ENCODE assay signal across 10 mouse cellular contexts in genomic region chr17:26600913-26601447, GRCm38 (mm10). TPM values are rescaled to one million over a fixed set of nuclear protein-coding genes. Genes with fewer than 3 reads are reported as not detected.
DNase-seq lines count a peak whose midpoint lies in the region; ATAC-seq and TF ChIP-seq lines count a peak whose summit lies in the region.
"Had no signal": no experiment of that assay in that cellular context is flagged by ENCODE, and none has a peak within 500 bp of the region (broad histone marks: within the 10 kb centered on the region; RNA-seq: fewer than 3 reads in every experiment).

No protein-coding gene starts in this region.

- TF ChIP-seq CTCF in liver, adult 2 months (IDR thresholded peaks at IDR 0.05; ENCODE audit: low read depth, low read length), result no peak

- no peak overlapping the region for H3K4me3 ChIP-seq in heart, embryonic 12.5 days
- no peak overlapping the region for H3K4me3 ChIP-seq in liver, adult 2 months (ENCODE audit: insufficient read depth, low read depth, low read length)
- no peak overlapping the region for H3K4me3 ChIP-seq in forebrain, embryonic 13.5 days
- H3K4me3 ChIP-seq: neural tube, embryonic 12.5 days had no signal

- peaks cover 12% of the 10 kb centered on the region; the same call in 1 of the 2 replicates for H3K36me3 ChIP-seq in heart, embryonic 12.5 days
- no peaks in the 10 kb centered on the region for H3K36me3 ChIP-seq in liver, adult 2 months (ENCODE audit: control insufficient read depth, insufficient read depth, low read length)
- H3K36me3 ChIP-seq in forebrain, embryonic 13.5 days (ENCODE audit: poor library complexity, severe bottlenecking), result peaks cover 22% of the 10 kb centered on the region

- H3K27ac ChIP-seq in heart, embryonic 12.5 days (ENCODE audit: poor library complexity, severe bottlenecking), result peak overlapping the region; percentile 67
- peak overlapping the region; percentile 62 for H3K27ac ChIP-seq in liver, adult 2 months (replicated peaks; ENCODE audit: insufficient read depth, low read depth, low read length)
- H3K27ac ChIP-seq in forebrain, embryonic 13.5 days, result no peak overlapping the region
- H3K27ac ChIP-seq: neural tube, embryonic 12.5 days had no signal

- H3K9me3 ChIP-seq in heart, embryonic 12.5 days (replicated peaks), result no peaks in the 10 kb centered on the region
- H3K9me3 ChIP-seq in forebrain, embryonic 13.5 days (replicated peaks), result no peaks in the 10 kb centered on the region
- H3K9me3 ChIP-seq: neural tube, embryonic 12.5 days had no signal

- peak overlapping the region; percentile 46; the same call in 1 of the 2 replicates for H3K9ac ChIP-seq in heart, embryonic 12.5 days
- H3K9ac ChIP-seq in liver, adult 2 months (ENCODE audit: low read depth, low read length), result no peak overlapping the region
- H3K9ac ChIP-seq in forebrain, embryonic 13.5 days, result no peak overlapping the region
- H3K9ac ChIP-seq: neural tube, embryonic 12.5 days had no signal

- no peaks in the 10 kb centered on the region for H3K27me3 ChIP-seq in heart, embryonic 12.5 days (replicated peaks)
- no peaks in the 10 kb centered on the region for H3K27me3 ChIP-seq in liver, adult 2 months (ENCODE audit: control insufficient read depth, insufficient read depth, low read length)
- H3K27me3 ChIP-seq in forebrain, embryonic 13.5 days, result no peaks in the 10 kb centered on the region
- H3K27me3 ChIP-seq: neural tube, embryonic 12.5 days; Patski had no signal

- no peak for DNase-seq in heart, adult 18-20 months
- peak; percentile 49 for DNase-seq in 3134 (ENCODE audit: extremely low read depth, insufficient read length, low spot score)
- peak; percentile 80 for DNase-seq in c-Kit-negative CD71-positive TER-119-positive erythroid progenitor cells, embryonic 14.5 days (ENCODE audit: low read depth, low spot score)
- DNase-seq in liver, adult 2 months (ENCODE audit: extremely low read depth, low read depth, low spot score), result peak; percentile 43
- no peak for DNase-seq in B cell, adult 2 months

- ATAC-seq in heart, embryonic 12.5 days (ENCODE audit: insufficient number of reproducible peaks, low FRiP score), result no peak
- no peak for ATAC-seq in forebrain, embryonic 13.5 days
- ATAC-seq in granulocyte monocyte progenitor cell, adult 5-6 weeks (replicated peaks; ENCODE audit: poor library complexity, severe bottlenecking), result no peak
- ATAC-seq: Patski had no signal

- H3K4me2 ChIP-seq in heart, embryonic 12.5 days, result no peak overlapping the region
- H3K4me2 ChIP-seq in forebrain, embryonic 13.5 days, result no peak overlapping the region
- H3K4me2 ChIP-seq: neural tube, embryonic 12.5 days had no signal

- TF ChIP-seq POLR2A in liver, adult 2 months (IDR thresholded peaks at IDR 0.05; ENCODE audit: extremely low read depth, insufficient read depth, low read length), result no peak

- WGBS in heart, embryonic 12.5 days, result 57% methylated on average over 17 of the region's 17 CpGs
- WGBS in liver, adult 2 months, result 62% methylated on average over 17 of the region's 17 CpGs
- whole genome bisulfite sequencing in forebrain, embryonic 13.5 days, result 75% methylated on average over 17 of the region's 17 CpGs

- H3K79me2 ChIP-seq in liver, adult 2 months (ENCODE audit: control insufficient read depth, insufficient read depth, low read length), result peaks cover 37% of the 10 kb centered on the region; the same call in 1 of the 2 replicates

- peaks cover 49% of the 10 kb centered on the region for H3K4me1 ChIP-seq in heart, embryonic 12.5 days (replicated peaks)
- peaks cover 40% of the 10 kb centered on the region for H3K4me1 ChIP-seq in liver, adult 2 months (ENCODE audit: control insufficient read depth, insufficient read depth, low read length)
- peaks cover 27% of the 10 kb centered on the region for H3K4me1 ChIP-seq in forebrain, embryonic 13.5 days

RNA-seq across cellular contexts. Expression of gene Dusp1, which starts 39.1 kb away (rescaled TPM):
- polyA plus RNA-seq in heart, embryonic 12.5 days (2016; fragmentation: Nextera tagmentation; extraction: Ambion mirVana), result 36.2 and 38.7 TPM in 2 replicates
- total RNA-seq in heart, adult 18-20 months (2021), result 10 to 100 TPM; 50.3 to 57.1 TPM
- 10.5 and 10.7 TPM in 2 replicates for total RNA-seq in liver, adult 2 months (2014; rRNA removed)
- polyA plus RNA-seq in liver, adult 2 months (2012; rRNA removed), result 22.2 and 40.0 TPM in 2 replicates
- 39.4 and 40.2 TPM in 2 replicates for polyA plus RNA-seq in forebrain, embryonic 13.5 days (2015; fragmentation: Nextera tagmentation; extraction: Ambion mirVana)
- 20.4 and 21.3 TPM in 2 replicates for total RNA-seq in granulocyte monocyte progenitor cell, adult 5-6 weeks (2014; fragmentation: Nextera tagmentation)
- 34.3 and 43.2 TPM in 2 replicates for total RNA-seq in granulocyte monocyte progenitor cell, adult 5-6 weeks (2017)

RNA-seq across cellular contexts. Expression of gene Ergic1, which starts 39.7 kb away (rescaled TPM):
- 115 and 121 TPM in 2 replicates for polyA plus RNA-seq in heart, embryonic 12.5 days (2016; fragmentation: Nextera tagmentation; extraction: Ambion mirVana)
- total RNA-seq in heart, adult 18-20 months (2021), result 10 to 100 TPM; 50.4 to 56.6 TPM
- 30.7 and 34.6 TPM in 2 replicates for total RNA-seq in liver, adult 2 months (2014; rRNA removed)
- 93.3 and 106 TPM in 2 replicates for polyA plus RNA-seq in liver, adult 2 months (2012; rRNA removed)
- 95.9 and 109 TPM in 2 replicates for polyA plus RNA-seq in forebrain, embryonic 13.5 days (2015; fragmentation: Nextera tagmentation; extraction: Ambion mirVana)
- total RNA-seq in granulocyte monocyte progenitor cell, adult 5-6 weeks (2014; fragmentation: Nextera tagmentation), result 88.4 and 89.5 TPM in 2 replicates
- total RNA-seq in granulocyte monocyte progenitor cell, adult 5-6 weeks (2017), result 51.5 and 52.4 TPM in 2 replicates

Comparison
In these comparisons a context has a peak if more than half of its experiments do, and no peak if none do; other contexts are left out.
1. DNase-seq: peak in 3134 (single experiment), c-Kit-negative CD71-positive TER-119-positive erythroid progenitor cells, embryonic 14.5 days (single experiment) and liver, adult 2 months (single experiment); none in heart, adult 18-20 months (0 of 2) and B cell, adult 2 months (0 of 2).